Mouse (Mus musculus) ES-E14 (cell line): Measurements from ENCODE around the gene Hrc. TPM values are rescaled to one million over a fixed set of nuclear protein-coding genes. Genes with fewer than 3 reads are reported as not detected.

Experiments used
- DNase-seq: peaks from one replicate; pipeline ENCODE4 v3.0.0-alpha.2; 2013; ENCODE audit warnings: low read depth, low spot score
- H3K27ac ChIP-seq: 2 replicates; pipeline ENCODE4 v1.5.1; 2012; ENCODE audit warnings: low read depth, mild to moderate bottlenecking, low read length, moderate library complexity, mixed read lengths; ENCODE audit not compliant: poor library complexity, insufficient read depth, severe bottlenecking
- H3K36me3 ChIP-seq: 2 replicates; pipeline ENCODE4 v1.6.1; 2012; ENCODE audit warnings: mild to moderate bottlenecking, low read length, moderate library complexity, mixed read lengths; ENCODE audit not compliant: control insufficient read depth, poor library complexity, insufficient read depth, severe bottlenecking
- H3K4me1 ChIP-seq, 2 experiments: fragments of 150-350 bp in 1 of 2; sonication (generic) in 1 of 2; 2 replicates each; pipeline ENCODE4 v1.6.1; 2012; ENCODE audit warnings: low read length in 2 of 2, mild to moderate bottlenecking in 1 of 2, mixed read lengths in 1 of 2; ENCODE audit not compliant: control insufficient read depth in 2 of 2, insufficient read depth in 2 of 2, poor library complexity in 1 of 2
- H3K4me3 ChIP-seq, 2 experiments: fragments of 150-350 bp in 1 of 2; sonication (generic) in 1 of 2; 2 replicates each; pipeline ENCODE4 v1.5.1; 2012; ENCODE audit warnings: low read length in 2 of 2, low read depth in 1 of 2, mild to moderate bottlenecking in 1 of 2, mixed read lengths in 1 of 2; ENCODE audit not compliant: insufficient read depth in 1 of 2, poor library complexity in 1 of 2, severe bottlenecking in 1 of 2
- H3K9ac ChIP-seq: 2 replicates; pipeline ENCODE4 v1.6.1; 2012; ENCODE audit warnings: low read depth, mild to moderate bottlenecking, low read length, mixed read lengths; ENCODE audit not compliant: poor library complexity, insufficient read depth, severe bottlenecking
- H3K9me3 ChIP-seq: fragments of 150-350 bp; sonication (generic); 2 replicates; pipeline ENCODE4 v1.6.1; 2012; ENCODE audit warnings: low read depth, mild to moderate bottlenecking, low read length; ENCODE audit not compliant: control insufficient read depth, insufficient read depth
- CHD2 ChIP-seq: IDR thresholded peaks from 2 replicates; pipeline ENCODE4 v1.6.1; 2014; ENCODE audit warnings: mild to moderate bottlenecking, low read depth, low read length, inconsistent platforms
- HCFC1 ChIP-seq: IDR thresholded peaks from 2 replicates; pipeline ENCODE4 v1.6.1; 2012; ENCODE audit warnings: low read length, inconsistent platforms, borderline replicate concordance; ENCODE audit not compliant: insufficient read depth
- MAFK ChIP-seq: IDR thresholded peaks from 2 replicates; pipeline ENCODE4 v1.6.1; 2014; ENCODE audit warnings: mild to moderate bottlenecking, low read depth, low read length, inconsistent platforms; ENCODE audit not compliant: insufficient read depth
- ZC3H11A ChIP-seq: IDR thresholded peaks from 2 replicates; pipeline ENCODE4 v1.6.1; 2012; ENCODE audit warnings: low read depth, mild to moderate bottlenecking, inconsistent platforms, low read length, borderline replicate concordance
- ZNF384 ChIP-seq: IDR thresholded peaks from 2 replicates; pipeline ENCODE4 v1.6.1; 2012; ENCODE audit warnings: low read depth, low read length, inconsistent platforms
- in situ Hi-C, 2 experiments: fragments of 600-800 bp; cut with MboI; formaldehyde crosslinking; loops; one replicate each; pipeline ENCODE4 v1.15.1; 2025; ENCODE audit warnings: low sequenced_read_pairs in 2 of 2, inconsistent platforms in 1 of 2; ENCODE audit not compliant: unreplicated experiment in 2 of 2
- total RNA-seq: library from RNA; depleted of rRNA; stranded (reverse); fragments of 300-350 nt; gene quantifications from 2 replicates; pipeline ENCODE4 v1.2.3, GENCODE M21; 2012

Hrc gene
- total RNA-seq, 1 experiment, result 0.71 TPM

DNA sequence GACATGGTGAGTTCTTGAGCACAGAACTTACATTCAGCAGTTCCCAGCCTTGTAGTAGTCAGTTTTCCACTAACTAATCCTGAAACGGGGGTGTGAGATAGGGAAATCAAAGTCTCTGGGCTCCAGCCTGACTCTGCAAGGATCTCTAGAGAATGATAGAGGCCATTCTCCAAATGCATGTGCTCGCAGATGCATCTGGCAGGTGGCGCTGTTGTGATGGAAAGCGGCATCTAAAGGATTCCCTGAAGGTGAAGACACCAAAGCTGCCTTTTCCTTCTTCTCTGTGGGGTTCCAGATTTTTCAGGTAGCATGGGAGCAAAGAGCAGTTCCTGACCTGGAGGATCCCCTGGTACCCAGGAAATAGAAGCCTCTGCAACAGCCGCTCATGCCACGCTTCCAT is 34.8 kb upstream of the Hrc start:
- no peak for TF ChIP-seq MAFK
- no peak for TF ChIP-seq HCFC1
- TF ChIP-seq ZC3H11A, result no peak
- no peak for TF ChIP-seq CHD2
- no peak for TF ChIP-seq ZNF384
- in situ Hi-C loops, result no loop called here
- H3K36me3 ChIP-seq, result peaks cover 8% of the 10 kb centered on the region; the same call in 1 of the 2 replicates
- H3K9ac ChIP-seq, result no peak overlapping the region
- H3K4me3 ChIP-seq, result no peak overlapping the region
- H3K4me1 ChIP-seq, result peaks cover 0 to 6% of the 10 kb centered on the region in 2 experiments; a peak in 2 of 4 replicates
- no peak for DNase-seq
- H3K9me3 ChIP-seq, result no peaks in the 10 kb centered on the region
- H3K27ac ChIP-seq, result no peak overlapping the region

DNA sequence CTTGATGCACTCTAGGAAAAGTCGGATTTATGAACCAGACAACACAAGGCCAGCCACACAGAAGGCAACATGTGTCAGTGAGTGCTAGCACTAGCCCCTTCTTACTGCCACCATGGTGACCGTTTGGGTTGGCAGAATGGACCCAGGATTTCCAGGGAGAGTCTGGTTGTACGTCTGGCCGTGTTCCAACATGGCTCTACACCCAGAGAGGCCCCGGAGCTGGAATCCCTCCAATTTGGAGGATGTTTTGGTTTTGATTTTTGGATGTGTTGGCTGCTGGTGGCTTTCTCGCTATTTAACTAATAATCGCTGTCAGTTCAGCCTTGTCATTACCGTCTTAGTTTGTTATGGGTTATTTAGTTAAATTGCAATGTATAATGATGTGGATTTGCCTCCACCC is 32.5 kb upstream of the Hrc start:
- Histone ChIP-seq H3K27ac (no peak overlapping the region), H3K9me3 (no peaks in the 10 kb centered on the region), H3K9ac (no peak overlapping the region), H3K4me3 (no peak overlapping the region), H3K36me3 (peaks cover 8% of the 10 kb centered on the region; the same call in 1 of the 2 replicates), H3K4me1 (peaks cover 0 to 6% of the 10 kb centered on the region in 2 experiments; a peak in 2 of 4 replicates)
- no peak for TF ChIP-seq HCFC1
- no peak for TF ChIP-seq CHD2
- TF ChIP-seq ZC3H11A, result no peak
- TF ChIP-seq MAFK, result no peak
- TF ChIP-seq ZNF384, result no peak
- DNase-seq, result no peak
- in situ Hi-C loops, result no loop called here

DNA sequence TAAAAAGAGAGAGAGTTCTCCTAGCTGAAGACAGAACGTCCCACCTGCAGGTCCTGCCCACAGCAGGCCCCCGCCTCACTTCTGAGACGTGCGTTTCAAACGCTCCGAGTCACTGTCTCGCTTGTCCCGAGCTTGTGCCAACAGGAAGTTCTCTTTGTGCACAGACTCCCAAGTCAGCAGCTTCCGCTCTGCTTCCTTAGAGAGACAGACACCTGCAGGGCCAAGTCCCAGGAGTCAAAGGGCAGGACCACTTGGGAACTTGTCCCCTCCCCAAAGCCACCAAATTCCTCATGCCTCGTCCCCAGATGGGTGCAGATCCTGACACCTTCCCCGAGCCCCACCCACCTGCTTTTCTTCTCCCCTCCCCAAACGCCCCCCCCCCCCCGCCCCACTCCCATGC is 30.2 kb upstream of the Hrc start:
- Histone ChIP-seq H3K9me3 (no peaks in the 10 kb centered on the region), H3K4me3 (peak overlapping the region in 1 of 2 experiments; percentile 28; a peak in 3 of 4 replicates), H3K9ac (peak overlapping the region; percentile 51; the same call in 1 of the 2 replicates), H3K27ac (no peak overlapping the region), H3K36me3 (peaks cover 12% of the 10 kb centered on the region; the same call in 1 of the 2 replicates), H3K4me1 (peaks cover 0 to 15% of the 10 kb centered on the region in 2 experiments; a peak in 2 of 4 replicates)
- no peak for DNase-seq
- TF ChIP-seq ZC3H11A (no peak), MAFK (no peak), HCFC1 (no peak)
- in situ Hi-C loops, result no loop called here

DNA sequence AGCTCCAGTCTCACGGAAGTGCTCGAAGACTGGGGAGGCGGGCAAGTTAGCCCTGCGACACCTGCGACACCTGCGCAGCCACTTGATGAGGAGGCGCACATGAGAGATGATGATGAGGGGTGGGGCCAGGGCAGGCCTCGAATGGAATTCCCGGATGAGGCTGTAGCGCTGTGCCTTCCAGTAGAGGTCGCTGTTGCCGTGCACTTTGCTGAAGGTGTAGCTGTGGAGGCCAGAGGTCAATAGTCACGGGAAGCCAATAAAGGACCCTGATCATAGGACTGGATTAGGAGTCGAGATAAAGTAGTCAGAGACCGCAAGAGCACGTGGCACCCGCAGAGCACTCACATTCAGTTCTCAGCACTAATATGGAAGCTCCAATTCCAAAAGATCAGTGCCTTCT is 29.8 kb upstream of the Hrc start:
- H3K4me1 ChIP-seq, result peaks cover 0 to 15% of the 10 kb centered on the region in 2 experiments; a peak in 2 of 4 replicates
- peaks cover 15% of the 10 kb centered on the region; the same call in 1 of the 2 replicates for H3K36me3 ChIP-seq
- TF ChIP-seq CHD2 (no peak), HCFC1 (no peak), ZC3H11A (peak; percentile 10; the same call in 1 of the 2 replicates)
- in situ Hi-C loops, result no loop called here
- H3K4me3 ChIP-seq, result peak overlapping the region in 1 of 2 experiments; percentile 28; a peak in 3 of 4 replicates
- no peaks in the 10 kb centered on the region for H3K9me3 ChIP-seq
- peak; percentile 89 for DNase-seq
- peak overlapping the region; percentile 51; the same call in 1 of the 2 replicates for H3K9ac ChIP-seq
- no peak overlapping the region for H3K27ac ChIP-seq
